ENCODE assay signal across 21 mouse cellular contexts in genomic region chr14:121620157-121620556, GRCm38 (mm10).
DNase-seq lines count a peak whose midpoint lies in the region; ATAC-seq and TF ChIP-seq lines count a peak whose summit lies in the region.
"Had no signal": no experiment of that assay in that cellular context is flagged by ENCODE, and none has a peak within 500 bp of the region (broad histone marks: within the 10 kb centered on the region; RNA-seq: fewer than 3 reads in every experiment).

No protein-coding gene starts in this region.

- ATAC-seq in forebrain, postnatal 0 days, result no peak
- no peak for ATAC-seq in forebrain, embryonic 11.5 days (replicated peaks; ENCODE audit: low FRiP score)
- ATAC-seq in intestine, postnatal 0 days, result no peak
- no peak for ATAC-seq in intestine, embryonic 15.5 days
- ATAC-seq in midbrain, postnatal 0 days (ENCODE audit: low FRiP score), result no peak
- ATAC-seq in midbrain, embryonic 16.5 days, result no peak
- no peak for ATAC-seq in liver, embryonic 12.5 days
- ATAC-seq: inflammation-experienced regulatory T-cells, adult 6 months had no signal

- H3K4me1 ChIP-seq in forebrain, postnatal 0 days (ENCODE audit: insufficient read depth), result no peaks in the 10 kb centered on the region
- no peaks in the 10 kb centered on the region for H3K4me1 ChIP-seq in forebrain, embryonic 11.5 days (replicated peaks; ENCODE audit: control insufficient read depth, insufficient read depth, low read length)
- no peaks in the 10 kb centered on the region for H3K4me1 ChIP-seq in intestine, postnatal 0 days (replicated peaks; ENCODE audit: control insufficient read depth, insufficient read depth, low read length)
- H3K4me1 ChIP-seq in intestine, embryonic 15.5 days (replicated peaks), result no peaks in the 10 kb centered on the region
- H3K4me1 ChIP-seq in midbrain, postnatal 0 days (ENCODE audit: insufficient read depth, low read length), result no peaks in the 10 kb centered on the region
- H3K4me1 ChIP-seq in midbrain, embryonic 16.5 days (ENCODE audit: control insufficient read depth, insufficient read depth, low read length), result no peaks in the 10 kb centered on the region
- H3K4me1 ChIP-seq in liver, embryonic 12.5 days, result no peaks in the 10 kb centered on the region
- H3K4me1 ChIP-seq: forebrain, embryonic 10.5 days; heart, embryonic 10.5 days; hindbrain, embryonic 10.5 days; limb, embryonic 10.5 days; midbrain, embryonic 12.5 days had no signal

- DNase-seq in forebrain, postnatal 0 days, result no peak
- no peak for DNase-seq in forebrain, embryonic 11.5 days (ENCODE audit: low spot score)
- DNase-seq in midbrain, postnatal 0 days (ENCODE audit: low spot score), result no peak
- no peak for DNase-seq in layer of hippocampus, postnatal 25 days (ENCODE audit: extremely low spot score in 1 of 2, low spot score in 1 of 2)
- DNase-seq: adrenal gland, postnatal 25 days; kidney, adult 8-10 months; kidney, postnatal 14 days; liver; lung, postnatal 10 days; right cerebral cortex, postnatal 14 days; thymus, postnatal 14 days had no signal

- peaks cover 26% of the 10 kb centered on the region for H3K36me3 ChIP-seq in forebrain, postnatal 0 days (ENCODE audit: insufficient read depth)
- H3K36me3 ChIP-seq in forebrain, embryonic 11.5 days (ENCODE audit: control insufficient read depth, insufficient read depth, low read length), result no peaks in the 10 kb centered on the region
- peaks cover 38% of the 10 kb centered on the region for H3K36me3 ChIP-seq in intestine, postnatal 0 days (ENCODE audit: control insufficient read depth, insufficient read depth)
- peaks cover 19% of the 10 kb centered on the region for H3K36me3 ChIP-seq in intestine, embryonic 15.5 days
- H3K36me3 ChIP-seq in midbrain, postnatal 0 days (ENCODE audit: insufficient read depth, low read length), result peaks cover 56% of the 10 kb centered on the region
- peaks cover 11% of the 10 kb centered on the region for H3K36me3 ChIP-seq in midbrain, embryonic 16.5 days (ENCODE audit: control insufficient read depth, insufficient read depth, low read length)
- 0 out of 2 replicates have a peak, but pooled peaks cover 3% of the 10 kb centered on the region for H3K36me3 ChIP-seq in liver, embryonic 12.5 days
- H3K36me3 ChIP-seq: midbrain, embryonic 12.5 days had no signal

- WGBS in forebrain, postnatal 0 days, result 99% methylated on average over 7 of the region's 7 CpGs
- 100% methylated on average over 7 of the region's 7 CpGs for WGBS in forebrain, embryonic 11.5 days
- WGBS in intestine, postnatal 0 days, result over 99% methylated on average over 7 of the region's 7 CpGs
- over 99% methylated on average over 7 of the region's 7 CpGs for WGBS in intestine, embryonic 15.5 days
- WGBS in midbrain, postnatal 0 days, result 100% methylated on average over 7 of the region's 7 CpGs
- WGBS in midbrain, embryonic 16.5 days, result 90% methylated on average over 7 of the region's 7 CpGs
- WGBS in liver, embryonic 12.5 days (ENCODE audit: insufficient replicate concordance), result 90% methylated on average over 7 of the region's 7 CpGs

- no peak overlapping the region for H3K4me3 ChIP-seq in forebrain, postnatal 0 days (ENCODE audit: low read depth, low read length)
- H3K4me3 ChIP-seq in forebrain, embryonic 11.5 days (ENCODE audit: low read depth, low read length), result no peak overlapping the region
- H3K4me3 ChIP-seq in intestine, postnatal 0 days (ENCODE audit: low read depth, low read length), result no peak overlapping the region
- no peak overlapping the region for H3K4me3 ChIP-seq in intestine, embryonic 15.5 days (replicated peaks)
- no peak overlapping the region for H3K4me3 ChIP-seq in midbrain, postnatal 0 days (ENCODE audit: low read depth, low read length)
- H3K4me3 ChIP-seq in midbrain, embryonic 16.5 days (ENCODE audit: low read depth, low read length), result no peak overlapping the region
- H3K4me3 ChIP-seq in liver, embryonic 12.5 days, result no peak overlapping the region
- H3K4me3 ChIP-seq: forebrain, embryonic 10.5 days; heart, embryonic 10.5 days; hindbrain, embryonic 10.5 days; limb, embryonic 10.5 days; midbrain, embryonic 12.5 days had no signal

- H3K27ac ChIP-seq in forebrain, postnatal 0 days (ENCODE audit: low read depth, low read length), result no peak overlapping the region
- no peak overlapping the region for H3K27ac ChIP-seq in forebrain, embryonic 11.5 days (ENCODE audit: low read depth, low read length)
- H3K27ac ChIP-seq in intestine, postnatal 0 days (ENCODE audit: low read depth, low read length), result no peak overlapping the region
- H3K27ac ChIP-seq in intestine, embryonic 15.5 days, result no peak overlapping the region
- H3K27ac ChIP-seq in midbrain, postnatal 0 days (ENCODE audit: low read depth, low read length), result no peak overlapping the region
- no peak overlapping the region for H3K27ac ChIP-seq in midbrain, embryonic 16.5 days (ENCODE audit: low read length)
- no peak overlapping the region for H3K27ac ChIP-seq in liver, embryonic 12.5 days
- H3K27ac ChIP-seq: forebrain, embryonic 10.5 days; heart, embryonic 10.5 days; hindbrain, embryonic 10.5 days; limb, embryonic 10.5 days; midbrain, embryonic 12.5 days had no signal

- H3K9me3 ChIP-seq in forebrain, postnatal 0 days (ENCODE audit: low read length), result no peaks in the 10 kb centered on the region
- H3K9me3 ChIP-seq in forebrain, embryonic 11.5 days (ENCODE audit: control insufficient read depth, low read length), result no peaks in the 10 kb centered on the region
- no peaks in the 10 kb centered on the region for H3K9me3 ChIP-seq in intestine, postnatal 0 days (ENCODE audit: control insufficient read depth)
- H3K9me3 ChIP-seq in intestine, embryonic 15.5 days, result no peaks in the 10 kb centered on the region
- H3K9me3 ChIP-seq in midbrain, postnatal 0 days (ENCODE audit: low read length), result no peaks in the 10 kb centered on the region
- no peaks in the 10 kb centered on the region; the same call in 1 of the 2 replicates for H3K9me3 ChIP-seq in midbrain, embryonic 16.5 days (replicated peaks; ENCODE audit: control insufficient read depth, low read length, poor library complexity, severe bottlenecking)
- H3K9me3 ChIP-seq in liver, embryonic 12.5 days (replicated peaks), result no peaks in the 10 kb centered on the region
- H3K9me3 ChIP-seq: heart, embryonic 10.5 days; hindbrain, embryonic 10.5 days; limb, embryonic 10.5 days; midbrain, embryonic 12.5 days had no signal

- peak; percentile 41 for TF ChIP-seq CTCF in forebrain, postnatal 0 days (IDR thresholded peaks at IDR 0.05; ENCODE audit: low read depth)
- TF ChIP-seq CTCF in intestine, postnatal 0 days (IDR thresholded peaks at IDR 0.05; ENCODE audit: low read depth), result peak; percentile 40
- TF ChIP-seq CTCF in midbrain, postnatal 0 days (IDR thresholded peaks at IDR 0.05), result peak; percentile 56

- H3K27me3 ChIP-seq in forebrain, postnatal 0 days (ENCODE audit: insufficient read depth, low read length), result no peaks in the 10 kb centered on the region
- no peaks in the 10 kb centered on the region for H3K27me3 ChIP-seq in forebrain, embryonic 11.5 days (ENCODE audit: control insufficient read depth, insufficient read depth, low read length)
- H3K27me3 ChIP-seq in intestine, postnatal 0 days (replicated peaks; ENCODE audit: control insufficient read depth, insufficient read depth, low read length), result no peaks in the 10 kb centered on the region
- no peaks in the 10 kb centered on the region for H3K27me3 ChIP-seq in intestine, embryonic 15.5 days (replicated peaks)
- H3K27me3 ChIP-seq in midbrain, postnatal 0 days (ENCODE audit: insufficient read depth, low read length), result no peaks in the 10 kb centered on the region
- no peaks in the 10 kb centered on the region for H3K27me3 ChIP-seq in midbrain, embryonic 16.5 days (ENCODE audit: control insufficient read depth, insufficient read depth, low read depth, low read length)
- H3K27me3 ChIP-seq in liver, embryonic 12.5 days (replicated peaks), result no peaks in the 10 kb centered on the region
- H3K27me3 ChIP-seq: midbrain, embryonic 12.5 days had no signal

- H3K9ac ChIP-seq in forebrain, postnatal 0 days, result no peak overlapping the region
- no peak overlapping the region for H3K9ac ChIP-seq in forebrain, embryonic 11.5 days (ENCODE audit: low read length)
- no peak overlapping the region for H3K9ac ChIP-seq in intestine, postnatal 0 days (ENCODE audit: low read depth, low read length)
- H3K9ac ChIP-seq in intestine, embryonic 15.5 days, result no peak overlapping the region
- H3K9ac ChIP-seq in midbrain, postnatal 0 days (replicated peaks; ENCODE audit: low read length, poor library complexity, severe bottlenecking), result no peak overlapping the region
- no peak overlapping the region for H3K9ac ChIP-seq in midbrain, embryonic 16.5 days (ENCODE audit: low read depth, low read length)
- no peak overlapping the region for H3K9ac ChIP-seq in liver, embryonic 12.5 days
- H3K9ac ChIP-seq: midbrain, embryonic 12.5 days had no signal

- H3K4me2 ChIP-seq in forebrain, postnatal 0 days (ENCODE audit: low read depth), result no peak overlapping the region
- H3K4me2 ChIP-seq in forebrain, embryonic 11.5 days (ENCODE audit: low read depth, low read length, severe bottlenecking), result no peak overlapping the region
- no peak overlapping the region for H3K4me2 ChIP-seq in intestine, postnatal 0 days (replicated peaks; ENCODE audit: low read depth)
- H3K4me2 ChIP-seq in intestine, embryonic 15.5 days (replicated peaks), result no peak overlapping the region
- no peak overlapping the region for H3K4me2 ChIP-seq in midbrain, postnatal 0 days (ENCODE audit: low read depth, low read length, poor library complexity, severe bottlenecking)
- no peak overlapping the region for H3K4me2 ChIP-seq in midbrain, embryonic 16.5 days (ENCODE audit: low read length)
- no peak overlapping the region for H3K4me2 ChIP-seq in liver, embryonic 12.5 days
- H3K4me2 ChIP-seq: midbrain, embryonic 12.5 days had no signal
